Mouse (Mus musculus) c-Kit-positive CD71-positive TER-119-positive erythroid progenitor cells, embryonic 14.5 days (primary cell): ENCODE measurements around the gene Dll1.

Experiments
- DNase-seq: peaks from one replicate; pipeline ENCODE4 v3.0.0-alpha.2; 2013; ENCODE audit warnings: low spot score

The Dll1 gene

GRCm38 (mm10) chr17:15376494-15377181 lies at the start of gene Dll1:
Gene Dll1, minus strand, starts transcription at chr17:15376872.
- DNase-seq, result no peak

- DNase-seq, result no peak
Observed at GRCm38 (mm10) chr17:15425931-15426330, 49.3 kb upstream of the Dll1 start.

GRCm38 (mm10) chr17:15423080-15423765 lies 46.6 kb upstream of the Dll1 start:
- DNase-seq, result no peak

GRCm38 (mm10) chr17:15422666-15423065 lies 46.0 kb upstream of the Dll1 start:
- no peak for DNase-seq

- no peak for DNase-seq
Observed at GRCm38 (mm10) chr17:15421446-15421845, 44.8 kb upstream of the Dll1 start.

- DNase-seq, result no peak
Observed at GRCm38 (mm10) chr17:15420021-15420603, 43.4 kb upstream of the Dll1 start.

- DNase-seq, result no peak
Observed at GRCm38 (mm10) chr17:15419534-15419933, 42.9 kb upstream of the Dll1 start.

- no peak for DNase-seq
Observed at GRCm38 (mm10) chr17:15416596-15417215, 40.0 kb upstream of the Dll1 start.

- DNase-seq, result no peak
Observed at GRCm38 (mm10) chr17:15410861-15411260, 34.2 kb upstream of the Dll1 start.

- no peak for DNase-seq
Observed at GRCm38 (mm10) chr17:15409261-15409660, 32.6 kb upstream of the Dll1 start.

GRCm38 (mm10) chr17:15406576-15406975 lies 29.9 kb upstream of the Dll1 start:
- no peak for DNase-seq

GRCm38 (mm10) chr17:15401716-15402115 lies 25.0 kb upstream of the Dll1 start:
- DNase-seq, result no peak

GRCm38 (mm10) chr17:15395997-15396675 lies 19.5 kb upstream of the Dll1 start, which contains the start of gene Fam120b:
Gene Fam120b, plus strand, starts transcription at chr17:15396202.
- DNase-seq, result peak; percentile 77

- no peak for DNase-seq
Observed at GRCm38 (mm10) chr17:15389356-15389755, 12.7 kb upstream of the Dll1 start.

GRCm38 (mm10) chr17:15388892-15389291 lies 12.2 kb upstream of the Dll1 start:
- no peak for DNase-seq

GRCm38 (mm10) chr17:15383360-15383759 lies 6.7 kb upstream of the Dll1 start:
- DNase-seq, result no peak

- no peak for DNase-seq
Observed at GRCm38 (mm10) chr17:15381869-15382660, 5.4 kb upstream of the Dll1 start.

GRCm38 (mm10) chr17:15381092-15381860 lies 4.6 kb upstream of the Dll1 start:
- no peak for DNase-seq

- no peak for DNase-seq
Observed at GRCm38 (mm10) chr17:15380641-15381051, 4.0 kb upstream of the Dll1 start.

- no peak for DNase-seq
Observed at GRCm38 (mm10) chr17:15379741-15380526, 3.3 kb upstream of the Dll1 start.
